Mouse (Mus musculus): ENCODE results near the gene Ginm1.

Ginm1 gene

DNA sequence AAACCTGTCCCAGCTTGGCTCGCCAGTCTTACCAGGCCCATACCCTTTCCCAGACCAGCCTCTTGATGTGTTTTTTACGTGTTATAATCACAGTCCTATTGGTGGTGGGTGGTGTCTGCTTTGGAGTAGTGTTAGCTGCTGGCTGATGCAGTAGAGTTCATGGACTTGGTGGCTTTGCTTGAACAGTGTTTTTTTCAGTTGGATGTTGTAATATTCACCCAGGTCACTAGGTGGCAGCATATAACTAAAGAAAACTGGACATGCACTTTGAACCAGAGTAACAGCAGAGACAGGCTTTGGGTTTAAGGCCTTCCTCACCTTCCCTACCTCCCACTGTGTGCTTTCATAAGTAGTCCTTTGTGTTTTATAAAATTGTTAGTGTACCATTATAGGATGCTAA lies 17.3 kb upstream of the Ginm1 start:
- peak; percentile 50 to 72 for DNase-seq (ENCODE audit: low spot score in 2 of 2)

DNA sequence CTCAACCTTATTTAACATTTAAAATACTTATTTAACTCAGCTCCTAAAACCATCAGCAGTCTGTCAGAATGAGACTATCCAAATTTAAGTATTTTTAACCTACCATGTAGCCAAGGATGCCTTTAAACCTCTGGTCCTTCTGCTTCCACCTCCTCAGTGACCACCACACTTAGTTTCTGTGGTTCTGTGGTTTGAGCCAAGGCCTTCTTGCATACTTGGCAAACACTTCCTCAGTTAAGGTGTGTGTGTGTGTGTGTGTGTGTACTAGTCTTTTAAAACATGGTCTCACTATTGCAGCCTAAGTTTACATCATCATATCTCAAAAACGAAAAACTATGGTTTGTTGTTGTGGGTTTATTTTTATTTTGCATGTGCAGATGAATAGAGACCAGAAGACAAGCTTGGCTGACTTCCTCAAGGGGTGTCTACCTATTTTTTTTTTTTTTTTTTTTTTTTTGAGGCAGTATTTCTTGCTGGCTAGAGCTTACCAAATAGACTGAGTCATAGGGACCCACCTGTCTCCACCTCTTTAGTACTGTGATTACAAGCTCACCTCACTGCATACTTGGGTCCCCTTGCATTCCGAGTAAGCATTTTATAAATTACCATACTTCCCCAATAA lies 10.0 kb upstream of the Ginm1 start:
- DNase-seq (ENCODE audit: low spot score in 2 of 2) = no peak

DNA sequence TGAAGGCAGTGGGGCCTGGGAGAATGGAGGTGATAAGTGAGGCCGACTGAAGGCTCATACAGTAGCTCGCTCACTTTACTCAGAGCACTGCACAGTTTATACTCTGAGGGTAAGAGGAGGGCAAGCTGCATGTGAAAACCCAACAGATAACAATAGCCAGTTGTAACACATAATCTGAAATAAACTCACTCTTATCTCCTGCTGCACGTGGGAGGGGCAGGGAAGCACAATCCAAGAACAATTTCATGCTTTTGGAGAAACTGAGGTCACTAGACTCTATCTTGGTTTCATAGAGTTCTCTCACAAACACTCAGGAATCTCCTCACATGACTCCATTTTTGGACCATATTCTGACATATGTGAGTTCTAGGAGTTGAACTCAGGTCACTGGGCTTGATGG lies 8.6 kb upstream of the Ginm1 start:
- no peak for DNase-seq (ENCODE audit: low spot score in 2 of 2)

DNA sequence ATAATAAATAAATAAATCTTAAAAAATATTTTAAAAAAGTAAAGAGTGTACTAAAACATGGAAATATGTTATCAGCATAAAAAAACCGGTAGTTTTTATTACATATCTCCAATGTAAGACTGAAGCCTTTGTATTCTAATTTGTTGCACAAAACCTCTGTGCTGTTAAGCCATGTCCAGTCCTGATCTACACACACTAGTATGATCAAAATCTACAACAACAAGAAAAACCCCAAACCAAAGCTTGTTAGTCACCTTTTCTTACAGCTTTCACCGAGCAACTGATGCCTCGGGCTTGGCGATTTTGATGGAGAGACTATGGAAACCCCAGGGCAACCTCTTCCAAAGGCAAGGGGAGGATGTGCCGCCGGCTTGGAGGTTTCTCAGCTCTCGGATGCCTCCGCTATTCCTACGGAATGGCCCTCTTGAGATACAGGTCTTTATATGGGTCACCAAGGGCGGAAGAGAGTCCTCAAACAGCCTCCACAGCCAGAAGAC lies 322 bp downstream of the Ginm1 start:
- DNase-seq (ENCODE audit: low spot score in 2 of 2) = no peak

DNA sequence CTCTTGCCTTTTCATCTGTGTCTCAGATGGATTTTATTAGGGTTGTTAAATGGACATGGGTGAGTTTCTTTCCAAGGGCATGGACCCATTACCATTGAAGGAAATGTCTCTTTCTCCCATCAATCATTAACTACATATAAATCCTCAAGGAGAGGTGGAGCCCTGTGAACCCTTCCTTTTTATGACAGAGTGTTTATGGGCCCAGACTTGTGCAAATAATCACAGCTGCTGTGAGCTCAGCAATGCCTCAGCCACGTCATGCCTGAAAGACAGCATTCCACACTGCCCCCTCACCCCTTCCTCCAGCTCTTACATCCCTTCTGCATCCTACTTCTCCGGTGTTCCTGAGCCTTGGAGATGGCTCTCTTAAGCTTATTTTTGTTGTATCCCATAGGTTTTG lies 5.3 kb downstream of the Ginm1 start:
- no peak for DNase-seq (ENCODE audit: low spot score in 2 of 2)

DNA sequence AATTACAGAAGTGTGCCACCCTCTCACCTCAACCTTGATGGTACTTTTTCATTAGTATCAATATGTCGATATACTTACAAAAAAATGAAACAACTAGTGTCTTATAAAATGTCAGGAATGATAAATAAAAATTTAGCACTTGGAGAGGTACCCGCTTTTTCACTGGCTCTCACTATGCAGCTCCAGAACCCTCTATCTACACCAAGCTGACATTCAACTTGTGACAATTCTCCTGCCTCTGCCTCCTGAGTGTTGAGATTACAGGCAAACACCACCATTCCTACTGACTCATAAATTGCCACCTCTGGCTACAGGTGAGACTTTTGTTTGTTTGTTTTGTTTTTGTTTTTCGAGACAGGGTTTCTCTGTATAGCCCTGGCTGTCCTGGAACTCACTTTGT lies 11.4 kb downstream of the Ginm1 start:
- no peak for DNase-seq (ENCODE audit: low spot score in 2 of 2)

DNA sequence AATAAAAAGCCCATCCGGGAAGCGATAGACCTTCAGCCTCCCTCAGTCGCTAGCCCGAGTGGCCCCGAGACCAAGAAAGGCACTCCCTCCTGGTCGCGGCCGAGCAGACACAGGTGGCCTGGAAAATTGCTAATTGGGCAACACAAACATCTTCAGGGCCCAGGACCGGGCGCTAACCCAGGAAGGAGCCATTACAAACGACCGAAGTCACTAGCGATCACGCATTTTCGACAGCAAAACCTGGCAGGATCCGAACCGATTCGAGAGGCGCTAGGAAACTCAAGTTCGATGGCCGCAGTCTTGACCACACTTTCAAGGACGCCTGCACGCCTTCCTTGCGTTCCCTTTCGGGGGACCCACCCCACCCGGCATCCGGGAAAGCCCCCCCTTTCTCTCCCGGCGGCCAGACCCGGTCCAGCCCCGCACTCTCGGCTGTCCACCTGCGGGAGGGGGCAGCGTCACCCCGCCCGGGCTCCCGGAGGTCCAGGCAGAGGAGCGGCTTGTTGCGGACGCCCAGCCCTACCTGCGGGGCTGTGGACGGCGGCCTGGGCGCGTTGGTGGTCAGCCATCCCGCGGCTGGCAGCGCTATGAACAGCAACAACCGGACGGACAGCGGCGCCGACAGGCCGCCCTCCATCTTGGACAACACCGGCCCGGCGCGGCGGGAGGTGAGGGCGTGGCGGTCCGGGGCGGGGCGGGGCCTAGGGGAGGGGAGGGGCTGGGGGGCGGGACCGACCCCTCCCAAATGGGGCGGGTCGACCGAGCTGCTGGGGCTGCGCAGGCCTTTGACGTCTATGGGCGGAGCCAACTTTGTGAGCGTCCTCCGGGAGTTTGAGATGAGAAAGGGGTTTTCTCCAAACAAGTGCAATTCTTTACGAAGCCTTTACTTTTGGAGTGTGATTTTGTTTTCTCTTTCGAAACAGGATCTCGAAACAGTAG lies 12.1 kb downstream of the Ginm1 start:
- DNase-seq (ENCODE audit: low spot score in 2 of 2) = peak; percentile 90 to 97

DNA sequence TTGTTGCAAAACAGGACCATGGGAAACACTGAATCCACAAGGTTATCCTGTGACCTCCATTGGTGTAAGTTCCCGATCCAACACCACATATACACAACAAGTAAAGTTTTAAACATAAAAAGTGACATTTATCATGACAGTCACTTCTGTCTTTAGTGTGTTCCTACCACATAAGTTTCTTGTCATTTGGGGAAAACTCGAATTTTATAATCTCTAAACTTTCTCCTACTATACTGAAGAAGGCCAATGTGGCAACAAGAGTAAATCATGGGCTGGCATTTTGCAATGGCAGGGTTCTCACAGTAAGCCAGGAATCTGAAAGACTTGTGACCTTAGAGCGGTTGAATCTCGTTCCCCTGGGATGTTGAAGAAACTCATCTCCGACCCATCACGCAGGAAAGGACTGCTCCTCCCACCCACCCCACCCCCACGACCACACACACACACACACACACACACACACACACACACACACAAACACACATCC lies 12.8 kb downstream of the Ginm1 start:
- no peak for DNase-seq (ENCODE audit: low spot score in 2 of 2)

DNA sequence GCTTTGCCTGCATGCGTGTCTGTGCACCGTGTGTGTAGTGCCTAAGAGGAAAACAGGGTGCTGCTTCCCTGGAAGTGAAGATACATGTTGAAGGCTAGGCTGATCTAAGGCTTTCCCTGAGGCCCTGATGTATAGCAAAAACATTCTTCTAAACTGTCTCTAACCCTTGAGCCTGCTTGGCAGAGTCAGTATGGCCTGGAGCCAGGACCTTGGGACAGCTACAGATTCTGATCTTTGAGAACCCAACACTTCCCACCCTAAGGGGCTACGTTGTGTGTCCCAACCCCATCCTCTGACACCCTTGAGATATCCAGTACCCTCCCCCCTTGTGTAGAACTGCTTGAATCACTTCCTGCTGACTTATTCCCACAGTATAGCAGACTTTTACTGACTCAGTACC lies 14.3 kb downstream of the Ginm1 start:
- peak in 1 of 2 experiments; percentile 39 for DNase-seq (ENCODE audit: low spot score in 2 of 2)

DNA sequence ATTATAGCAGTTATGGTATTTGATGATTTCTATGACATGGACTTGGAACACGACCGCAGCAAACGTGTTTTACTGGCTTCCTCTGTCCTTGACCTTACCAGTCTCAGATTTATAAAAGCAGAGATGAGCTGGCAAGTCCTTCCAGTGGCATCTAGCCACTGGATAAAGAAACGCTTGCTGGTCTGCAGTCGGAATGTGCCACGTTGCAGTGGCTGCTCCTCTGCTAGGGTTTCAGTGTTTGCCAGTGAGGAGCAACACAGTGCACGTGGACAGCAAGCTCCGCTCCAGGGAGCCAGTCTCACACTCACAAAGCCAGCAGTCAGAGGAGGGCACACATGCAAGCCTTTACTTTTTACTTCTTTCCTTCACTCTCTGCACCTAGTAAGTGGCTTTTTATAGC lies 17.2 kb downstream of the Ginm1 start:
- DNase-seq (ENCODE audit: low spot score in 2 of 2) = peak in 1 of 2 experiments; percentile 44

DNA sequence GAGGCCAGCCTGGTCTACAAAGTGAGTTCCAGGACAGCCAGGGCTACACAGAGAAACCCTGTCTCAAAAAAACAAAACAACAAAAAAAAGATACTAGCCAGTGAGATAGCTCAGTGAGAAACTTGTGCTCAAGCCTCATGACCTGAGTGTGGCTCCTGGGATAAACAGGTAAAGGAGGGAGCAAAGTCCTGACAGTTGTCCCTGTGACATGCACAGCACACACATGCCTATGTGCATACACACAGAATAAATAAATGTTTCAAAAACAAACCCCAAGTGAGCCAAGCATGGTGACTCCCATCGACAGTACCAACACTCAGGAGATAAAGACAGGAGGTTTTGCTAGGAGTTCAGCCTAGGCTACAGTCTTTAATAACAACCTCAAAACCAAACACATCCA lies 19.9 kb downstream of the Ginm1 start:
- DNase-seq (ENCODE audit: low spot score in 2 of 2) = no peak

DNA sequence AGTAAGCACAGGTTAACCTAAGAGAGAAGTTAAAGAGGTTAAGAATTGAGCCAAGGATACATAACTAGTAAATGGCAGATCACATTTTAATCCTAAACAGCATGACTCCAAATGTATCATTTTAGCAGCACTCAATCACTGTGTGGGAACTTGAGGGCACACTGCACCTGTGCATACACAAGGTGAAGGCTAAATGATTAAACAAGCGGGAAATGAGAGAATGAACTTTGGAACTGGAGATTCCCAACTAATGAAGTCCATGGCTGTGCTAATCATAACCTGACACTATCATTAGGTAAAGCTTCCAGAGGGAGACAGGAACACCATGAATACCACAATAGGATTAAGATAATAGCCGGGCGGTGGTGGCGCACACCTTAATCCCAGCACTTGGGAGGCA lies 20.3 kb downstream of the Ginm1 start:
- no peak for DNase-seq (ENCODE audit: low spot score in 2 of 2)

DNA sequence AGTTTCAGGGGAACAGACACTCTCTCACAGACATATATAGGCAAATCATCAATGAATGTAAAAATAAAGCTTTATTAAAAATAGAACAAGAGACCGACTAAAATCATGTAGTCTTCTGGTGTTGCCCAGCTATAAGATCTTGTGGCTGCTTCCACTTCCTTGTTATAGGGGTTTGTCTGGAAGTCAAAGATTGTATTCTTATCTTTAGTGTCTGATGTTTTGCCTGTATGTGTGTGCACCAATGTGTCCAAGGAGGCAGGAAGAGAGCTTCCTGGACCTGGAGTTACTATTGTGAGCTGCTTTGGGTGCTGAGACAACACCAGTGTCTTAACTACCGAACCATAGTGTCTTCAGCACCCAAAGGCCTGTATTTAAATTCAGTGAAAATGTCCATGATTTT lies 35.1 kb downstream of the Ginm1 start:
- no peak for DNase-seq (ENCODE audit: low spot score in 2 of 2)

DNA sequence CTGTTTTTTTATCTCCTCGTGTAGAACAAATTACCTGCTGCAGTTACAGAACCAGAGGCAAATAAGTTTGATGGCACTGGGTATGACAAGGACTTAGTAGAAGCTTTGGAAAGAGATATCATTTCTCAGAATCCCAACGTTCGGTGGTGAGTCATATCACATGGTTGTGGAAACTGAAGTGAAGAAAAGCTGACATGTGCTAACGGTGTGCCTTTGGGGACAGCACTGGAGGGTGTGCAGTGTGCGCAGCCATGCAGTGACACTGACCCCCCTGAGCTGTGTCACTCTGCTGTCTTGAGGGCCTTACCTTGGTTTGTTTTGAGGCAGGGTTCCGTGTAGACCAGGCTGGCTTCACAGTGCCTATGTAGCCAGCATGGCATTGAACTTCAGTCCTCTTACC lies 43.9 kb downstream of the Ginm1 start:
- peak in 1 of 2 experiments; percentile 22 for DNase-seq (ENCODE audit: low spot score in 2 of 2)

DNA sequence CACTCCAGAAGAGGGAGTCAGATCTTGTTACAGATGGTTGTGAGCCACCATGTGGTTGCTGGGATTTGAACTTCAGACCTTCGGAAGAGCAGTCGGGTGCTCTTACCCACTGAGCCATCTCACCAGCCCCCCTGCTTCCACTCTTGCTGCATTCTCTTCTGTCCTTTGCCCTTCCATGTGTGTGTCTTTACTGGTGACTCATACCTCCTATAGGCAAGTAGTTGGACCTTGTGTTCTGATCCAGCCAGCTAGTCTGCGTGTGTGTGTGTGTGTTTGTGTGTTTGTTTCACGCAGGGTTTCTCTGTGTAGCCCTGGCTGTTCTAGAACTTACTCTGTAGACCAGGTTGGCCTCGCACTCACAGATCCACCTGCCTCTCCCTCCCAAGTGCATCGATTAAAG lies 47.1 kb downstream of the Ginm1 start:
- DNase-seq (ENCODE audit: low spot score in 2 of 2) = peak in 1 of 2 experiments; percentile 29

DNA sequence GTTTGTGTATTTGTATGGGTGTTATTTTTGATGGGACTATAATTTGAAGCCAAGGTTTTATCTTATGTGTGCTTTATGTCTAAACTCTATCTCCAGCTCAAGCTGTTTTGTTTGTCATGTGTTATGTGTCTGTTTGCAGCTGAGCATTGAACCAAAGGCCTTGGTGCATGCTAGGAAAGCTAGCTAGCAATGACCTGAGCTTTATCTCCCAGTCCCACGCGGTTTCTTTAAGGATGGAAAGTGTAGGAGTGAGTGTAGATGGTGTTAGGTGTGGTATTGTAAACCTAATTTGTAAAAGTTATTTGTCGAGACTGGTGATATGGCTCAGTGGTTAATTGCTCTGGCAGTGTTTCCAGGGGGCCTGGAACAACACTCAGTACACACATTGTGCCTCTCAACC lies 54.7 kb downstream of the Ginm1 start:
- DNase-seq (ENCODE audit: low spot score in 2 of 2) = peak in 1 of 2 experiments; percentile 38

DNA sequence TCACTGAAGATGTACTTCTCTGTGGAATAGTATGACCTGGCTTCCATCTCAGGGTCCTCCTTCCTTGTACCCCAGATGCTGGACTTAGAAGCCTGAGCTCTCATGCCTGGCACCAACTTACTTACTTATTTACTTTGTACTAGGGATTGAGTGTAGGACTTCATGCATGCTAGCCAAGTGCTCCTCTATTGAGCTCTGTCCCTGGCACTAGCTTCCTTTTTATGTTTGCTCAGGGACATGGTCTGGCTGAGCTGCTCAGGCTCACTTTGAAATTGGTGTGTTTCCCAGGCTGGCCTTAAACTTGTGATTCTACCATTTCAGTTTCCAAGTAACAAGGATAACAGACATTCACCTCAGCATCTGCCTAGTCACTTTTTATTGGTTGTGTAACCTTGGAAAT lies 55.5 kb downstream of the Ginm1 start:
- peak in 1 of 2 experiments; percentile 33 for DNase-seq (ENCODE audit: low spot score in 2 of 2)

DNA sequence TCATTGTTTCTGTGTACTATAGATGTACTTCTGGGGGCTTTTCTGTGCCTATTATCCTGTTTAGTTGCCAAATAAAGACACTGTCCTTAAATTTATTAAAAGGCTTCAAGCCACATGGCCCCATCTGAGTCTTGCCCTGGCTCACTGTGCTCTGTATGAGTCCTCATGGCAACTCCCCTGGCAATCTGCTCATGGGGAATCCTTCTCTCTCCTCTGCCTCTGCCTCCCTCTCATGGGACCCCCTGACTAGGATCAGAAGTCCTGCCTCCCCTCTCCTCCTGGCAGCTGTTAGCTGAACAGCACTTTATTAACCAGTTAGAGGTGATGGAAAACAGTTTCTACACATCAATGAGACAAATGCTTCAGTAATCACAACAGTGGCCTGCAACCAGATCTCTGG lies 61.0 kb downstream of the Ginm1 start:
- DNase-seq (ENCODE audit: low spot score in 2 of 2) = no peak

DNA sequence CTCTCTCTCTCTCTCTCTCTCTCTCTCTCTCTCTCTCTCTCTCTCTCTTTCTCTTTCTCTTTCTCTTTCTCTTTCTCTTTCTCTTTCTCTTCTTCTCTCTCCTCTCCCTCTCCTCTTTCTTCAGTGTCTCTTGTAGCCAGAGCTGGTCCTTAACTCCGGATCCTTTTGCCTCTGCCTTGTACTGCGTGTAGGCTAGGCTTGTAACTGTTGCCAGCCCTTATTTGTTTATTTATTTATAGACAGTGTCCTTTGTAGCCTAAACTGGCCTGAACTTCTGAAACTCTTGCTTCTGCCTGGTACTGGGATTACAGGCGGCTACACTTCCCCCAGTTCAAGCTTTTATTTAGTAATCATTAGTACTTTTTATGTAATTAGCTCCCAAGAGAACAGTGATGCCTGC lies 65.6 kb downstream of the Ginm1 start:
- DNase-seq (ENCODE audit: low spot score in 2 of 2) = peak in 1 of 2 experiments; percentile 24

DNA sequence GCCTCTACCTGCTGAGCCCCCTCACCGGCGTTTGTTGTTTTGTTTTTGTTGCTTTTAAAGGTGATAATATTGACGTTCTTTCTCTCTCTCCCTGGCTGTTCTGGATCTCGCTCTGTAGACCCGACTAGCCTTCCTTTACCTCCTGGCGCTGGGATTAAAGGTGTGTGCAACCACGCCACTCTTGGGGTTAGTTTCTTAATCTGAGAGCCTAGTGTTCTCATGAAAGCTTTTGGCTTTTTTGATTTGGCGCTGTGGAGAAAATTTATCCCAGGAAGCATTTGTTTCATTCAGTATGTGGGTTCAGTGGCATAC lies 66.2 kb downstream of the Ginm1 start:
- DNase-seq (ENCODE audit: low spot score in 2 of 2) = peak in 1 of 2 experiments; percentile 55

DNA sequence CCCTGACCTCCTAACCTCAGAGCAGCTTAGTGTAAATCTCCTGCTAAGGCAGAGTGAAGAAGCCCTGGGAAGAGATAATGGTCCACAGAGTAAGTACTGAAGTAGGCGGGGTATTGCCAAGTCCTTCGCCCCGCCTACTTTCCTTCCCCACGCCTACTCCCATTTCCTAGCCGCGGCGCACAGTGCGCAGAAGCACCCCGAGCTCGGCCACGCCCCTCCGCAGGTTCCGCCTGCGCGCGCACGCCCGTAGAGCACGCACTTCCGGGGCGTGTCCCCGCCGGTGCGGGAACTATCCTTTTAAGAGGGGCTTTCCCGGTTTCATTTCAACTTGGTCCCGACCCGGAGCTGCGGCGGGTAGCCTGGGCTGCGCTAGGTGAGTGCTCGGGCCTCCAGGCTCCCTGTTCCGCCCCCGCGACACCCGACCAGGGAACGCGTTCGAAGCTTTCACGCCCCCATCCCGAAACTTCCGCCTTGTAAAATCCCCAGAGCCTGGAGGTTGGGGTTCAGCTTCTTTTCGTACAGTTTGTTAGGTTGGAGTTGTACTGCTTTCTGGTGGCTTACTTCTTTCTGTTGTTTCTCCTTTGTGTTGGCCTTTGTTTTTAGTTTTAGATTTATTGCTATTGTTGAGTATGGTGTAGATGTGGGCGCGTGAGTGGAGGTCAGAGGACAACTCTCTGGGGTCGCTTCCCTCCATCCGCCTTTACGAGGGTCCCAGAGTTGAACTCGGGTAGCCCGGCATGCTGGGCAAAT lies 66.7 kb downstream of the Ginm1 start, which contains the start of gene Katna1:
TSS of gene Katna1 (plus strand) at position 250 of the 750 bp plus-strand sequence.
- DNase-seq (ENCODE audit: low spot score in 2 of 2) = peak; percentile 95 to 98
